Mouse (Mus musculus) E14TG2a.4 (cell line): ENCODE measurements at regions not wholly inside any gene's neighbourhood (a gene's known extent, or its start where the extent isn't known, plus 50 kb on each side); places are given as distances from the start of the nearest gene placed in this dataset.

Experiments
- CTCF ChIP-seq: conservative IDR thresholded peaks from 2 replicates; pipeline ENCODE4 v1.5.1; 2014; ENCODE audit warnings: low read length
- NANOG ChIP-seq: IDR thresholded peaks from 2 replicates; pipeline ENCODE4 v1.6.1; 2014; ENCODE audit warnings: borderline replicate concordance, low read length, mixed read lengths
- POU5F1 ChIP-seq: IDR thresholded peaks from 2 replicates; pipeline ENCODE4 v1.6.1; 2014; ENCODE audit warnings: low read length, borderline replicate concordance

DNA sequence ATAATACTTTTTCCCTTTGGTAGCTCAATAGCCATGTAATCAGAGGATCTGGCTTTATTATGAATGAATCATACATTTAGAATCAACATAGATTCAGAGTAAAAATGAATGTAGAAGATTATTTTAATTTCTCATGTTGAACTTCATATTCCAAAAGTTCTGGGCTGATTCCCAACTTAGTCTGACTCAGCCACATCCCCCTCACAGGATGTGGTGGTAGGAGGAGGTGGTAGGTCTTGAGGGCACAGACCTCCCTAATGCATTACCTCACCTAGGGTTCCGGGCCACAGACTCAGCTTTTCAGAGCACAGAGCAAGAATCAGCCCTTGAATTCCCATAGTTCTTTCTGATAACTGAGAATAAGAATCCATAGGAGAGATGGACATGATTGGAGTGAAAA, 99.4 kb upstream of the Fn1 start:
- TF ChIP-seq CTCF (no peak), NANOG (no peak), POU5F1 (no peak)
